Mouse (Mus musculus) layer of hippocampus, adult 9-11 months (tissue): Measurements from ENCODE around the gene Tbc1d22a.

ENCODE experiments used
- DNase-seq: peaks from one replicate; pipeline ENCODE4 v3.0.0; 2022

The Tbc1d22a gene

DNA sequence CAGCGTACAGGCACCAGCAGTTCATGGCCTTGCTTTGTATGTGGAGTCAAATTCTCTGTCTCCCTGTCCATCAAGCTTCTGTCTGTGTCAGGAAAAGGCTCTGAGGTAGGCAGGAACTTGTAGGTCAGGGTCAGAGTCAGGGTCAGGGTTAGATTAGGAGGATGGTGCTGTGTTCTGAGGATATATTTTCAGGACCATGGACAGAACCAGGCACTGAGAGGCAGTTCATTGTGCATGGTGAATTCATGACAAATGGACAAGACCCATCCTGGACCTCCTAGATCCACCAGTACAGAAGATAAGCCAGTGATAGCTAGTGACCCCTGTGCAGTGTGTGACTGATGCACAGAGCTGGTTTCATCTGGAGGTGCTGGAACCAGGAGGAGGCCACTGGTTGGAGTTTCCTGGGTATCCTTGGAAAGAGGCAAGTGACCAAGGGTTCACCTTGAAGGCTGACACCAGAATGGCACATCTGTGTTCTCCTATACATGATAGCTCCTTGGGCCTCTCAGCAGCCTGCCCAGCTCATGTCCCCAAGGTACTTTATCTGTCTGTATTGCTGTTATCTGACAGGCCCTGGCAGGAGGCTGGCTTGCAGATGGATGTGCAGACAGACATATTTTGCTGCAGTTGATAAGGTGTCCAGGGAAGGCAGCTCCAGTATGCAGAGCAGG lies 330.0 kb downstream of the Tbc1d22a start:
- DNase-seq, result no peak
